Mouse (Mus musculus) heart, postnatal 10 days (tissue): ENCODE results near the gene Cd81. TPM values are rescaled to one million over a fixed set of nuclear protein-coding genes. Genes with fewer than 3 reads are reported as not detected.

ENCODE experiments used
- DNase-seq, 2 experiments: peaks; one replicate each; pipeline ENCODE4 v3.0.0; 2021
- intact Hi-C: fragments of 180-260 bp; cut with DNase I; formaldehyde crosslinking; loops from one replicate; pipeline ENCODE4 v1.15.1; 2025
- total RNA-seq, 2 experiments: library from RNA; stranded (reverse); gene quantifications; 2 replicates each; pipeline ENCODE4 v1.2.3; 2021

Cd81 gene
- total RNA-seq, 2 experiments from 2014 or later = 630 to 639 TPM

GRCm38 (mm10) chr7:143067469-143067868 is 14.9 kb downstream of the Cd81 start:
- DNase-seq = no peak
- intact Hi-C loops = no loop called here

GRCm38 (mm10) chr7:143067897-143068296 is 15.4 kb downstream of the Cd81 start:
- intact Hi-C loops = loop anchor here (2.0 kb wide), 1 partner anchor 15 kb away; the partner anchor contains the start of gene Cd81
- no peak for DNase-seq

- intact Hi-C loops = loop anchor here (2.0 kb wide), 1 partner anchor 16 kb away; the partner anchor contains the start of gene Cd81
- peak in 1 of 2 experiments; percentile 48 for DNase-seq
Observed at GRCm38 (mm10) chr7:143068316-143068881, 15.9 kb downstream of the Cd81 start.

GRCm38 (mm10) chr7:143068882-143069591 is 16.5 kb downstream of the Cd81 start, which contains the start of gene Tssc4:
Tssc4 (plus strand) TSS chr7:143069249.
- intact Hi-C loops = loop anchor here (2.0 kb wide), 1 partner anchor 16 kb away; the partner anchor contains the start of gene Cd81
- DNase-seq = peak; percentile 99

- DNase-seq = peak in 1 of 2 experiments; percentile 24
- intact Hi-C loops = loop anchor here (2.0 kb wide), 1 partner anchor 17 kb away; the partner anchor contains the start of gene Cd81
Observed at GRCm38 (mm10) chr7:143069751-143070400, 17.3 kb downstream of the Cd81 start.

- intact Hi-C loops = loop anchor here (1.0 kb wide), 1 partner anchor 62 kb away; no protein-coding TSS in a partner anchor
Observed at GRCm38 (mm10) chr7:143070506-143071070, 18.0 kb downstream of the Cd81 start.

GRCm38 (mm10) chr7:143072605-143073004 is 20.1 kb downstream of the Cd81 start:
- intact Hi-C loops = no loop called here
- no peak for DNase-seq

More at GRCm38 (mm10) chr7:143070506-143071070, 18.0 kb downstream of the Cd81 start:
- no peak for DNase-seq

- intact Hi-C loops = no loop called here
- peak; percentile 37 to 68 for DNase-seq
Observed at GRCm38 (mm10) chr7:143073086-143073485, 20.5 kb downstream of the Cd81 start.

- intact Hi-C loops = no loop called here
- DNase-seq = no peak
Observed at GRCm38 (mm10) chr7:143075394-143075793, 22.9 kb downstream of the Cd81 start.

- intact Hi-C loops = no loop called here
- no peak for DNase-seq
Observed at GRCm38 (mm10) chr7:143077351-143077750, 24.8 kb downstream of the Cd81 start.

- intact Hi-C loops = no loop called here
- DNase-seq = no peak
Observed at GRCm38 (mm10) chr7:143082024-143082423, 29.5 kb downstream of the Cd81 start.

GRCm38 (mm10) chr7:143083708-143084107 is 31.2 kb downstream of the Cd81 start:
- intact Hi-C loops = no loop called here
- no peak for DNase-seq

- DNase-seq = peak; percentile 78 to 89
- intact Hi-C loops = loop anchor here (1.0 to 5.0 kb wide), 3 partner anchors 78 to 192 kb away; no protein-coding TSS in a partner anchor
Observed at GRCm38 (mm10) chr7:143086366-143086765, 33.8 kb downstream of the Cd81 start.

- DNase-seq = peak; percentile 69 to 79
- intact Hi-C loops = loop anchor here (5.0 kb wide), 1 partner anchor 170 kb away; no protein-coding TSS in a partner anchor
Observed at GRCm38 (mm10) chr7:143087070-143087579, 34.6 kb downstream of the Cd81 start.

GRCm38 (mm10) chr7:143093847-143094246 is 41.3 kb downstream of the Cd81 start:
- no peak for DNase-seq
- intact Hi-C loops = loop anchor here (1.0 kb wide), 2 partner anchors 44 to 58 kb away; no protein-coding TSS in a partner anchor

GRCm38 (mm10) chr7:143094592-143095553 is 42.3 kb downstream of the Cd81 start, which contains the start of gene Trpm5:
Trpm5 (minus strand) TSS chr7:143094642.
- intact Hi-C loops = loop anchor here (1.0 kb wide), 3 partner anchors 43 to 371 kb away; no protein-coding TSS in a partner anchor
- DNase-seq = peak; percentile 77 to 88

GRCm38 (mm10) chr7:143095554-143095907 is 43.0 kb downstream of the Cd81 start:
- intact Hi-C loops = loop anchor here (1.0 kb wide), 1 partner anchor 371 kb away; no protein-coding TSS in a partner anchor
- no peak for DNase-seq

- DNase-seq = peak; percentile 47 to 58
- intact Hi-C loops = no loop called here
Observed at GRCm38 (mm10) chr7:143100759-143101158, 48.2 kb downstream of the Cd81 start.

- intact Hi-C loops = no loop called here
Observed at GRCm38 (mm10) chr7:143105258-143105897, 52.8 kb downstream of the Cd81 start.

More at GRCm38 (mm10) chr7:143105258-143105897, 52.8 kb downstream of the Cd81 start:
- DNase-seq = no peak
